Mouse (Mus musculus) myocyte (in vitro differentiated cells): Measurements from ENCODE around the gene Aasdh.

Experiments used
- E2F4 ChIP-seq: IDR thresholded peaks from one replicate; pipeline ENCODE4 v1.6.1; 2011; ENCODE audit warnings: mild to moderate bottlenecking, control low read depth, moderate library complexity; ENCODE audit not compliant: insufficient read depth
- MAX ChIP-seq: IDR thresholded peaks from one replicate; pipeline ENCODE4 v1.6.1; 2011; ENCODE audit warnings: low read depth, mild to moderate bottlenecking, control low read depth
- MYOD1 ChIP-seq, 3 experiments: IDR thresholded peaks; one replicate each; pipeline ENCODE4 v1.6.1; 2011; ENCODE audit warnings: control low read depth in 2 of 3, low read depth in 2 of 3, mild to moderate bottlenecking in 2 of 3, moderate library complexity in 1 of 3; ENCODE audit not compliant: insufficient read length in 2 of 3, control insufficient read depth in 1 of 3
- POLR2A ChIP-seq: IDR thresholded peaks from one replicate; pipeline ENCODE4 v1.6.1; 2011; ENCODE audit warnings: low read depth, mild to moderate bottlenecking, control low read depth, moderate library complexity; ENCODE audit not compliant: insufficient read length
- TCF12 ChIP-seq: IDR thresholded peaks from one replicate; pipeline ENCODE4 v1.6.1; 2011; ENCODE audit warnings: mild to moderate bottlenecking, control low read depth; ENCODE audit not compliant: poor library complexity, insufficient read depth, severe bottlenecking

GRCm38 (mm10) chr5:76947142-76947541 is 41.8 kb upstream of the Aasdh start:
- no peak for TF ChIP-seq E2F4
- TF ChIP-seq MYOD1 (IDR thresholded peaks at IDR 0.05; ENCODE audit: control insufficient read depth in 1 of 3, insufficient read length in 2 of 3, low read depth in 2 of 3) = no peak
- TF ChIP-seq POLR2A = no peak
- TF ChIP-seq TCF12 = no peak
- TF ChIP-seq MAX = no peak
